Mouse (Mus musculus) testis, postnatal 14 days (tissue): ENCODE measurements at regions not wholly inside any gene's neighbourhood (a gene's known extent, or its start where the extent isn't known, plus 50 kb on each side); places are given as distances from the start of the nearest gene placed in this dataset.
A peak's percentile ranks its signal among the peaks of the same experiment; 100 is the strongest.

Source experiments
- DNase-seq: peaks from one replicate; pipeline ENCODE4 v3.0.0; 2021; ENCODE audit warnings: low spot score

DNA sequence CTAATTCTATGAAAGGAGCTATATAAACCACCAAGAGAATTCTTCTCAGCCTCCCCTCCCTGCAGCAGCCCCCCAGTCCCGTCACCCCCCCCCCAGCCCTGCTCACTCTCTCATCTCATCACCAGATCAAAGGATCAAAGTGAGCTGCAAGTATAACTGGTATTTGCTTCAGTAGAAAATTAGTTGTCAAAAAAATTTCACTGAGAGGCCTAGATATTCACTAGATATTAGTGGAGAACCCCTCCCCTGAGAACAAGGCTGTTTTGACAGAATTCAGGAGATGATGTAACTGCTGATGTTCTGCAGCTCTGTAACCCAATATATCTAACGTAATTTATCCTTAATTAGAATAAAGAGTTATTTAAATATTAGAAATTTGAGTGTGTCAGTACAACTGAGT lies 124.2 kb upstream of the Slitrk2 start:
- no peak for DNase-seq

DNA sequence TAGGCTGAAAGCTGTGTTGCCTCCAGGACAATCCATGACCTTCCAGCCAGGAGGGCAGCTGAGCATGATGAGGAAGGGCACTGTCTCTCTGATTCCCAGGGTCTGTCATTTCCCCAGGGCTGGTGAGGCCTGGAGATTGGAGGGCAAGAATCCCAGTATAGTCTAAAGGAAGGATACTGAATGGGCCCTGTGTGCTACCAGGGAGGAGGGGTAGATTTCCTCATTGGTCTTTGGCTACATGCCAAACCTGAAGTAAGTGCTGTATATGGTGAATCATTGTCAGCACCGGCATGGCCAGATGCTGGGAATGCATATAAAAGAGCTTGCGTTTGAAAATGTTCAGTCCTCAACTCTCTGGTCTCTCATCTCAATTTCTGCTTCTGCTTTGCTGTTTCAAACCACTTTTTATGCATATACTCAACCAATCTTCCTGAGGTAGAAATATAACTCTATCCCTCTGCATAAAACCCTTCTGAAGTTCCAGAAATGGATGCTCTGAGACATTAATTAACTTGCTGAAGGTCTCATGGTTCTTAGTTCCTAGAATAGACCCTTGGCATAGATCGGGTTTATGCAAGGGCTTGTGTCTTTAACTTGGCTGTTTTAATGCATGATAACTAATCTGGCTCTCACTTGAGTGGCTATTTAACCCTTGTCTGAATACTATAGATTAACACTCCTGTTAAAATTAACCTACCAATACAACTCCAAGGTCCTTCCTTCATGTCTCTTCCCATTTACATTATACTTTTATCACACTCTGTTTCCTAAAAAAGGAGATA lies 122.1 kb upstream of the Slitrk2 start:
- no peak for DNase-seq

DNA sequence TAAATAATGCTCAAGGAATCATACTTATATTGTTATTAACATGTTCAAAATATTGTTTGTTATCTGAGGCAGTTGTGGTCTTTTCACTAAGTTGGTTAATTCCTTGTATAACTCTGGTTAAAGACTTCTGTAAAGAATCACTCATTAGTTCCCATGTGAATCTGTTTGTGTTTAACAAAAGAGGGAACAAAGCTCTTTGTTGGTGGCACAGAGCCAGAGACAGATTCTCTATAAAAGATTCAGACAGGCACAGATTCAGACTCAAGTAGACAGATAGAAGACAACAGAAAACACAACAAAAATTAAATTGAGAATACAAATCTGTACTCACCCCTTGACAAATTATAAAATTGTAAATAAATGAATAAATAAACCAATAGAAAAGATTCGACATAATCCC lies 120.2 kb upstream of the Slitrk2 start:
- DNase-seq: no peak

DNA sequence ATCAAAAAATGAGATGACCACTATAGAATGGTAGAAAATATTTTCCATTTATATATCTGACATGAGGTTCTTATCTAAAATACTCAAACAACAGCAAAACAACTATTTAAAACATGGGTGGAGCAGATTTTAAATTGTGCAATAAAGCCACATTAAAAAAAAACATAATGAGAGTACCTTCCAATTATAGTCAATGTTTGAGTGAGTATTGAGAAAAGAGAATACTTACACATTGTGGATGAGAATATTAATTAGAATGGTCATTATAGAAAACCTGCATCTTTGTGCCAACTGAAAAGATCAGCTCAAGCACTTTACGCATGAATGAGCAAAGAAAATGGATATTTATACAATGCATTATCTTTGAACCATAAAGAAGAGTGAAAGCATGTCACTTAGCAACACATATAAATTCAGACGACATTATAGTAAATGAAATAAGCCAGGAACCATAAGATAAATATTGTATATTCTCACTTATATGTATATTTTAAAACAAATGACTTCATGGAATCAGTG lies 105.1 kb upstream of the Slitrk2 start:
- no peak for DNase-seq

DNA sequence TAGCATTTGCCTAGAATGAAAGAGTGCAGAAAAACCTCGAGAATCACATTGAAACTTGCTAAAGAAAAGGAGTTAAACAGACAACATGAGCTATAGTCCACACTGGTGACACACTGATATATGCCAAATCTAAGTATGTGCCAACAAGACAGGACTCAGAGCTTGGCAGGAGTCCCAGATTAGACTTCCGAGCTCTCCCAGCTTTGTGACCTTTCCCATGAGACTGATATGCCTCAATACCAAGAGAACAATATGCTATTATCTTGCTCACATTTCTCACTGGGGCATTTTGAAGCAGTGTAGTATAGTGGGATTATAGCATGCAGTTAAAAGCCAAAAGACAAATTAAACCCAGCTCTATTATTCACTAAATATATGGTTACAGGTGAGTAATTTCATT lies 94.6 kb upstream of the Slitrk2 start:
- DNase-seq: peak; percentile 2
